Mouse (Mus musculus) myocyte (in vitro differentiated cells): ENCODE data around the gene Myh14.

Source experiments
- CEBPB ChIP-seq: IDR thresholded peaks from 2 replicates; pipeline ENCODE4 v1.6.1; 2011; ENCODE audit warnings: mild to moderate bottlenecking, moderate library complexity; ENCODE audit not compliant: poor library complexity, insufficient read depth, severe bottlenecking
- E2F4 ChIP-seq: IDR thresholded peaks from one replicate; pipeline ENCODE4 v1.6.1; 2011; ENCODE audit warnings: mild to moderate bottlenecking, control low read depth, moderate library complexity; ENCODE audit not compliant: insufficient read depth
- MAX ChIP-seq: IDR thresholded peaks from one replicate; pipeline ENCODE4 v1.6.1; 2011; ENCODE audit warnings: low read depth, mild to moderate bottlenecking, control low read depth
- MYOD1 ChIP-seq, 3 experiments: IDR thresholded peaks; one replicate each; pipeline ENCODE4 v1.6.1; 2011; ENCODE audit warnings: control low read depth in 2 of 3, low read depth in 2 of 3, mild to moderate bottlenecking in 2 of 3, moderate library complexity in 1 of 3; ENCODE audit not compliant: insufficient read length in 2 of 3, control insufficient read depth in 1 of 3
- POLR2A ChIP-seq: IDR thresholded peaks from one replicate; pipeline ENCODE4 v1.6.1; 2011; ENCODE audit warnings: low read depth, mild to moderate bottlenecking, control low read depth, moderate library complexity; ENCODE audit not compliant: insufficient read length
- POLR2AphosphoS2 ChIP-seq: IDR thresholded peaks from one replicate; pipeline ENCODE4 v1.6.1; 2011; ENCODE audit warnings: low read depth, control low read depth; ENCODE audit not compliant: insufficient read length
- SRF ChIP-seq: IDR thresholded peaks from one replicate; pipeline ENCODE4 v1.6.1; 2011; ENCODE audit warnings: low read depth; ENCODE audit not compliant: control insufficient read depth, insufficient read length
- TCF12 ChIP-seq: IDR thresholded peaks from one replicate; pipeline ENCODE4 v1.6.1; 2011; ENCODE audit warnings: mild to moderate bottlenecking, control low read depth; ENCODE audit not compliant: poor library complexity, insufficient read depth, severe bottlenecking

DNA sequence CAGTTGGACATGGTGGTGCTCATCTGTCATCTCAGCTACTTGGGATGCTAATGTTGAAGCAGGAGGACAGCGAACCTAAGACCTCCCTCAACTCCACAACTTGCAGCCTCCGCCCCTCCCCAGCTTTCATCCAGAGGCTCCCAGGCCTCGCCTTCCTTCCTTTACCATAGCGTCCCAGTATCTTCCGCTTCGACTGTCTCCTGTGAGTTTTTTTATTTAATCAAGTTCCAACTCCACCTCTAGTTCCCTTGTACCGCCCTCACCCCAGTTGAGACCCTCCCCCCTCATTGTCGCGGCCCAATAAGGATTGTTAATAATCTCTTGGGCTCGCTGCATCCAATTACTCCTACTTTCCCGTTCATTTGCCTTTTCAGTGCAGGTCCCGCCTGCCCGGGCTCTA is 80.7 kb downstream of the Myh14 start:
- no peak for TF ChIP-seq POLR2A
- no peak for TF ChIP-seq MAX
- no peak for TF ChIP-seq POLR2AphosphoS2
- TF ChIP-seq CEBPB = no peak
- no peak for TF ChIP-seq MYOD1 (IDR thresholded peaks at IDR 0.05; ENCODE audit: control insufficient read depth in 1 of 3, insufficient read length in 2 of 3, low read depth in 2 of 3)
- no peak for TF ChIP-seq SRF
- no peak for TF ChIP-seq TCF12
- TF ChIP-seq E2F4 = no peak
